Mouse (Mus musculus): ENCODE measurements at regions not wholly inside any gene's neighbourhood (a gene's known extent, or its start where the extent isn't known, plus 50 kb on each side); places are given as distances from the start of the nearest gene placed in this dataset.
A peak's percentile ranks its signal among the peaks of the same experiment; 100 is the strongest.

DNA sequence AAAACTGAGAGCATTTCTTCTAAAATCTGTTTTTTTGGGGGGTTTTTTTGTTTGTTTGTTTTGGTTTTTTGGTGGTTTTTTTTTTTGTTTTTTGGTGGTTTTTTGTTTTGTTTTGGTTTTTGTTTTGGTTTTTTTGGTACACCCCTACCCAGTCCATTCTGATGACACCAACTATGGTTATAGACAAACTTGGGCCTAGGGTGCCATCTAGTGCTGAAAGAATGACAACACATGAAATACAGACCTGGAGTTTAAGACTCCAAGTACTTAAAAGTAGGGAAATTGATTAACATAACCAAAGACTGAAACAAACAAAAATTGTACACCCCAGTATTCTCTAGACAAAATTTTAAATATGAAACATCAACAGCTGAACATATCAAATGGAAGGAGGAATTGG lies 76.0 kb upstream of the Ano5 start:
- H3K4me1 ChIP-seq (replicated peaks; ENCODE audit: control insufficient read depth, insufficient read depth, low read length) = no peaks in the 10 kb centered on the region
- H3K27me3 ChIP-seq (ENCODE audit: control insufficient read depth, insufficient read depth, low read depth, low read length) = no peaks in the 10 kb centered on the region
- no peak overlapping the region for H3K4me3 ChIP-seq (ENCODE audit: low read length)
- no peaks in the 10 kb centered on the region for H3K36me3 ChIP-seq (ENCODE audit: control insufficient read depth, insufficient read depth, low read length)
- H3K9ac ChIP-seq (ENCODE audit: low read length) = no peak overlapping the region
- no peak overlapping the region for H3K4me2 ChIP-seq (ENCODE audit: low read depth, low read length)
- no peak for ATAC-seq (ENCODE audit: low read depth)
- H3K27ac ChIP-seq (ENCODE audit: low read length) = no peak overlapping the region
- H3K9me3 ChIP-seq (ENCODE audit: control insufficient read depth, low read length) = no peaks in the 10 kb centered on the region

DNA sequence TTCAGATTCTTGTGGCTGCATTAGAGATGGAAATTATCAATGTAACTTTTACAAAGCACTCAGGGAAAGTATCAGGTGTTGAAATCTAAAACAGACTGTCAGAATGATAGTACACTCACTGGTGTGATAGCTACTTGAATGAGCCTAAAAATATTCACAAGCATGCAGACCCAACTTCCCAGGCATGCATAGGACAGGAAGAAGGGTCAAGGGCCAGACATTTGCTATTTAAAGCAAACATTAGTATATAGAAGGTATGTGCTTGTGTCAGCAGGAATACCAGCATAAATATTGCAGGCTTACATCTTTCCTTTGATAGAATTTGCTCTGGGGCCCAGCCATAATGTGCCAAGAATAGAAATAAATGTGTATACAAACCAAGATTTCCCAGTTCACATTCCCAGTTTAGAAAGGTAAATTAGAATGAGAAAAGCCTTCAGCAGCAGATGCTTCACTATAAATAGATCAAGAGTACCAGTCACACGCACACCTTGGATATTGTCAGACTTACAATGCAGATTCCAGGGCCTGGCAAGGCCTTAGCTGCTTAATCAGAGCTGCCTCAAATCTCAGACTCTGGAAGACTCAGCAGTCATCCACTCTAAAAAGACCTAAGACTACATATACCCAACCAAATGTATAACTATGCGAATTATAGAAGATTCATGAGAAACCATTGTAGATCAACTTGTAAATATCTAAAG lies 55.7 kb upstream of the Ano5 start:
- Histone ChIP-seq H3K4me3 (ENCODE audit: low read length) (no peak overlapping the region), H3K9me3 (ENCODE audit: control insufficient read depth, low read length) (no peaks in the 10 kb centered on the region), H3K27me3 (ENCODE audit: control insufficient read depth, insufficient read depth, low read depth, low read length) (no peaks in the 10 kb centered on the region), H3K27ac (ENCODE audit: low read length) (no peak overlapping the region), H3K4me1 (replicated peaks; ENCODE audit: control insufficient read depth, insufficient read depth, low read length) (no peaks in the 10 kb centered on the region), H3K4me2 (ENCODE audit: low read depth, low read length) (no peak overlapping the region), H3K36me3 (ENCODE audit: control insufficient read depth, insufficient read depth, low read length) (no peaks in the 10 kb centered on the region), H3K9ac (ENCODE audit: low read length) (no peak overlapping the region)
- ATAC-seq (ENCODE audit: low read depth) = peak; percentile 49; the same call in 1 of the 2 replicates
- WGBS = 70% methylated on average over 2 of the region's 2 CpGs

DNA sequence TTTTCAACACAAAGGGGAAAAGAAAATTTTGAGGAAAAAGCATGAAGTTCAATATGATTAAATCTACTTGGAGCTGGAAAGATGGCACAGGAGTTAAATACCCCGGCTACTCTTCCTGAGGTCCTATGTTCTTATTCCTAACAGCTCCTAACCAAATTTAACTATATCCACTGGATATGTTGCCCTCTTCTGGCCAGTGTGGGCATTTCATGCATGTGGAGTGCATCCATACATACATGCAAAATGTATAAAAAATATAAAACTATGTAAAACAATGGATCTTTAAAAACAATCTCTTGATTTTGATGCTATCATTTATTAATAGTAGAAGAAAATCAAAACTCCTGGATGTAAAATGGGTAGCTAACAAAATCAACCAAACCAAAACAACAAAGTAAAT lies 52.1 kb upstream of the Ano5 start:
- Histone ChIP-seq H3K9ac (ENCODE audit: low read length) (no peak overlapping the region), H3K36me3 (ENCODE audit: control insufficient read depth, insufficient read depth, low read length) (no peaks in the 10 kb centered on the region), H3K4me2 (ENCODE audit: low read depth, low read length) (no peak overlapping the region), H3K4me1 (replicated peaks; ENCODE audit: control insufficient read depth, insufficient read depth, low read length) (no peaks in the 10 kb centered on the region), H3K4me3 (ENCODE audit: low read length) (no peak overlapping the region), H3K27me3 (ENCODE audit: control insufficient read depth, insufficient read depth, low read depth, low read length) (no peaks in the 10 kb centered on the region), H3K9me3 (ENCODE audit: control insufficient read depth, low read length) (no peaks in the 10 kb centered on the region), H3K27ac (ENCODE audit: low read length) (no peak overlapping the region)
- 76% methylated on average over 1 of the region's 1 CpGs for WGBS
- ATAC-seq (ENCODE audit: low read depth) = no peak

Data from lung, embryonic 16.5 days (tissue).